Mouse (Mus musculus): ENCODE data around the gene Krtap26-1. TPM values are rescaled to one million over a fixed set of nuclear protein-coding genes. Genes with fewer than 3 reads are reported as not detected.

Krtap26-1 gene
- not detected for total RNA-seq (2022)

GRCm38 (mm10) chr16:88647358-88647846, at the start of gene Krtap26-1:
TSS of gene Krtap26-1 (minus strand) at chr16:88647796.
- no peak for DNase-seq

- DNase-seq: no peak
Observed at GRCm38 (mm10) chr16:88696256-88696655, 48.7 kb upstream of the Krtap26-1 start.

- DNase-seq: no peak
Observed at GRCm38 (mm10) chr16:88681282-88681681, 33.7 kb upstream of the Krtap26-1 start.

- DNase-seq: no peak
Observed at GRCm38 (mm10) chr16:88679099-88679498, 31.5 kb upstream of the Krtap26-1 start.

GRCm38 (mm10) chr16:88671571-88671970, 24.0 kb upstream of the Krtap26-1 start, which contains the start of gene Krtap27-1:
TSS of gene Krtap27-1 (minus strand) at chr16:88671671.
- DNase-seq: no peak

GRCm38 (mm10) chr16:88657426-88657825, 9.8 kb upstream of the Krtap26-1 start:
- no peak for DNase-seq

- DNase-seq: no peak
Observed at GRCm38 (mm10) chr16:88651952-88652351, 4.4 kb upstream of the Krtap26-1 start.

GRCm38 (mm10) chr16:88651082-88651481, 3.5 kb upstream of the Krtap26-1 start:
- no peak for DNase-seq

GRCm38 (mm10) chr16:88646366-88647111, 1.1 kb downstream of the Krtap26-1 start:
- DNase-seq: no peak

- no peak for DNase-seq
Observed at GRCm38 (mm10) chr16:88640053-88640452, 7.5 kb downstream of the Krtap26-1 start.

- no peak for DNase-seq
Observed at GRCm38 (mm10) chr16:88635142-88635541, 12.5 kb downstream of the Krtap26-1 start.

GRCm38 (mm10) chr16:88631474-88631873, 16.1 kb downstream of the Krtap26-1 start:
- no peak for DNase-seq

GRCm38 (mm10) chr16:88627566-88627965, 20.0 kb downstream of the Krtap26-1 start, which contains the start of gene 2310079G19Rik:
TSS of gene 2310079G19Rik (minus strand) at chr16:88627666.
- DNase-seq: no peak

GRCm38 (mm10) chr16:88612712-88613111, 34.9 kb downstream of the Krtap26-1 start:
- DNase-seq: no peak

- no peak for DNase-seq
Observed at GRCm38 (mm10) chr16:88611922-88612321, 35.7 kb downstream of the Krtap26-1 start, which contains the start of gene Krtap24-1. TSS of gene Krtap24-1 (minus strand) at chr16:88612279.

GRCm38 (mm10) chr16:88604570-88604969, 43.0 kb downstream of the Krtap26-1 start:
- DNase-seq: no peak

- no peak for DNase-seq
Observed at GRCm38 (mm10) chr16:88602464-88602863, 45.1 kb downstream of the Krtap26-1 start.

GRCm38 (mm10) chr16:88600303-88600702, 47.3 kb downstream of the Krtap26-1 start:
- no peak for DNase-seq

- DNase-seq: no peak
Observed at GRCm38 (mm10) chr16:88599504-88600237, 47.9 kb downstream of the Krtap26-1 start.

All from adrenal gland, adult 8-10 months (tissue).